Mouse (Mus musculus) right cerebral cortex, adult 18-20 months (tissue): ENCODE results near the gene Gm4216.
"Not testable (repeated sequence)": the region's sequence is repeated elsewhere in the genome, so short reads cannot be mapped to it uniquely, and the experiment has no call there.

ENCODE experiments used
- DNase-seq: peaks from one replicate; pipeline ENCODE4 v3.0.0; 2022; ENCODE audit warnings: mixed read lengths

Gm4216 gene

DNA sequence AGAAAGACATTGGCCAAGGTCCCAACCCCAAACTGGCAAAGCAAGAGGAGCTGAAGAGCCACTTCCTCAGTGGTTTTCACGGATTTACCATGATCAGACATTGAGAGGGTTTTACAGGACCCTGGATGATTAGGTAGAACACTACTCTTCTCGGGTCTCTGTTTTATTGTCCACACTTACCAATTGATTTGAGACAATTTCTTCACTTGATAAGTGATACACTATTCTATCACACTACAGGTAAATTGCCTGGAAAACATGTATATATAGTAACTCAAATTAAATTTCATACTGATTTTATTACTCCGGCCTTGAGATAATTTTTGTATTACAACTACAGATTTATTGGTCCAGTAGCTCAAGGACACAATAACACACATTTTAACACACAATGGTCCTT, at the start of gene Gm4216:
Gene Gm4216 (minus strand): TSS at position 101 of the 400 bp plus-strand sequence.
- DNase-seq = not testable (repeated sequence)

DNA sequence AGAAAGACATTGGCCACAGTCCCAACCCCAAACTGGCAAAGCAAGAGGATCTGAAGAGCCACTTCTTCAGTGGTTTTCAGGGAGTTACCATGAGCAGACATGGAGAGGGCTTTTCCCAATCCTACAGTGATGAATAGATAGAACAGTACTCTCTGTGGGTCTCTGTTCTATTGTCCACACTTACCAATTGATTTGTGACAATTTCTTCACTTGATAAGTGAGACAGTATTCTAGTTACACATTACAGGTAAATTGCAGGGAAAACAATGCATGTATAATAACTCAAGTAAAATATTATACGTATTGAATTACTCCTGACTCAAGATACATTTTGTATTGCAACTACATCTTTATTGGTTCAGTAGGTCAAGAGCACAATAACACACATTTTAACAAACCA, 47.6 kb upstream of the Gm4216 start, which contains the start of gene Gm8720:
Gene Gm8720 (minus strand): TSS at position 101 of the 400 bp plus-strand sequence.
- DNase-seq = not testable (repeated sequence)

DNA sequence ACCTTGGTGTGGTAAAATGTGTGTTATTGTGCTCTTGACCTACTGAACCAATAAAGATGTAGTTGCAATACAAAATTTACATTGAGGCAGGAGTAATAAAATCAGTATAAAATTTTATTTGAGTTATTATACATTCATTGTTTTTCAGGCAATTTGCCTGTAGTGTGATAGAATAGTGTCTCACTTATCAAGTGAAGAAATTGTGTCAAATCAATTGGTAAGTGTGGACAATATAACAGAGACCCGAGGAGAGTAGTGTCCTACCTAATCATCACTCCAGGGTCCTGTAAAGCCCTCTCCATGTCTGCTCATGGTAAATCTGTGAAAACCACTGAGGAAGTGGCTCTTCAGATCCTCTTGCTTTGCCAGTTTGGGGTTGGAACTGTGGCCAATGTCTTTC, 35.5 kb upstream of the Gm4216 start, which contains the start of gene Vmn1r163:
Gene Vmn1r163 (plus strand): TSS at position 301 of the 400 bp plus-strand sequence.
- DNase-seq = not testable (repeated sequence)

DNA sequence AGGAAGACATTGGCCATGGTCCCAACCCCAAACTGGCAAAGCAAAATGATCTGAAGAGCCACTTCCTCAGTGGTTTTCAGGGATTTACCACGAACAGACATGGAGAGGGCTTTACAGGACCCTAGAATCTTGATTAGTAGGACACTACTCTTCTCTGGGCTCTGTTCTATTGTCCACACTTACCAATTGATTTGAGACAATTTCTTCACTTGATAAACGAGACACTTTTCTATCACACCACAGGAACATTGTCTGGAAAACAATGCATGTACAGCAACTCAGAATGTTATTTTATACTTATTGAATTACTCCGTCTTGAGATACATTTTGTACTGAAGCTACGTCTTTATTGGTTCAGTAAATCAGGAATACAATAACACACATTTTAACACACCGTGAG, 35.1 kb downstream of the Gm4216 start, which contains the start of gene Gm4214:
Gene Gm4214 (minus strand): TSS at position 101 of the 400 bp plus-strand sequence.
- DNase-seq = not testable (repeated sequence)
